Mouse (Mus musculus) 416B (cell line): ENCODE measurements at regions not wholly inside any gene's neighbourhood (a gene's known extent, or its start where the extent isn't known, plus 50 kb on each side); places are given as distances from the start of the nearest gene placed in this dataset.
"Not testable (repeated sequence)": the region's sequence is repeated elsewhere in the genome, so short reads cannot be mapped to it uniquely, and the experiment has no call there.

Experiments used
- DNase-seq: peaks from one replicate; pipeline ENCODE4 v3.0.0; 2011; ENCODE audit warnings: low read depth

GRCm38 (mm10) chr3:31508471-31508870 lies 198.3 kb upstream of the Slc7a14 start:
- DNase-seq: no peak

- DNase-seq: no peak
Observed at GRCm38 (mm10) chr3:31499201-31499968, 189.2 kb upstream of the Slc7a14 start.

- no peak for DNase-seq
Observed at GRCm38 (mm10) chr3:31495287-31495686, 185.1 kb upstream of the Slc7a14 start.

- no peak for DNase-seq
Observed at GRCm38 (mm10) chr3:31494706-31495105, 184.5 kb upstream of the Slc7a14 start.

GRCm38 (mm10) chr3:31491736-31492135 lies 181.6 kb upstream of the Slc7a14 start:
- not testable (repeated sequence) for DNase-seq

GRCm38 (mm10) chr3:31487596-31487995 lies 177.4 kb upstream of the Slc7a14 start:
- no peak for DNase-seq

GRCm38 (mm10) chr3:31481964-31482363 lies 171.8 kb upstream of the Slc7a14 start:
- no peak for DNase-seq

- no peak for DNase-seq
Observed at GRCm38 (mm10) chr3:31467882-31468281, 157.7 kb upstream of the Slc7a14 start.

- no peak for DNase-seq
Observed at GRCm38 (mm10) chr3:31464260-31464659, 154.1 kb upstream of the Slc7a14 start.

GRCm38 (mm10) chr3:31459456-31459855 lies 149.3 kb upstream of the Slc7a14 start:
- peak; percentile 17 for DNase-seq

- no peak for DNase-seq
Observed at GRCm38 (mm10) chr3:31457938-31458337, 147.8 kb upstream of the Slc7a14 start.

GRCm38 (mm10) chr3:31455031-31455430 lies 144.9 kb upstream of the Slc7a14 start:
- no peak for DNase-seq

- no peak for DNase-seq
Observed at GRCm38 (mm10) chr3:31444861-31445260, 134.7 kb upstream of the Slc7a14 start.

- no peak for DNase-seq
Observed at GRCm38 (mm10) chr3:31444311-31444710, 134.1 kb upstream of the Slc7a14 start.

GRCm38 (mm10) chr3:31443894-31444293 lies 133.7 kb upstream of the Slc7a14 start:
- DNase-seq: no peak

- DNase-seq: no peak
Observed at GRCm38 (mm10) chr3:31440282-31440681, 130.1 kb upstream of the Slc7a14 start.

- DNase-seq: no peak
Observed at GRCm38 (mm10) chr3:31437970-31438369, 127.8 kb upstream of the Slc7a14 start.

- peak; percentile 38 for DNase-seq
Observed at GRCm38 (mm10) chr3:31435204-31435963, 125.2 kb upstream of the Slc7a14 start.

GRCm38 (mm10) chr3:31433201-31433600 lies 123.0 kb upstream of the Slc7a14 start:
- DNase-seq: peak; percentile 34

- DNase-seq: no peak
Observed at GRCm38 (mm10) chr3:31423517-31423916, 113.3 kb upstream of the Slc7a14 start.

GRCm38 (mm10) chr3:31408802-31409201 lies 98.6 kb upstream of the Slc7a14 start:
- no peak for DNase-seq

GRCm38 (mm10) chr3:31405880-31406279 lies 95.7 kb upstream of the Slc7a14 start:
- no peak for DNase-seq

GRCm38 (mm10) chr3:31399136-31399535 lies 89.0 kb upstream of the Slc7a14 start:
- no peak for DNase-seq
